Mouse (Mus musculus) CD4-positive, CD25-positive, alpha-beta regulatory T cell, adult 2 months (primary cell): ENCODE data around the gene Psmd8.

Source experiments
- DNase-seq: peaks from one replicate; pipeline ENCODE4 v3.0.0-alpha.2; 2012; ENCODE audit warnings: low read depth, low spot score

Psmd8 gene

GRCm38 (mm10) chr7:29137429-29137828, 43.1 kb downstream of the Psmd8 start:
- DNase-seq: no peak

GRCm38 (mm10) chr7:29134693-29135386, 45.7 kb downstream of the Psmd8 start, which contains the start of gene Rasgrp4:
Gene Rasgrp4 (plus strand): TSS chr7:29134851.
- peak; percentile 90 for DNase-seq

GRCm38 (mm10) chr7:29134230-29134629, 46.3 kb downstream of the Psmd8 start:
- DNase-seq: no peak

GRCm38 (mm10) chr7:29128725-29129124, 51.8 kb downstream of the Psmd8 start:
- peak; percentile 63 for DNase-seq

GRCm38 (mm10) chr7:29126173-29126915, 54.2 kb downstream of the Psmd8 start:
- DNase-seq: peak; percentile 88

DNA sequence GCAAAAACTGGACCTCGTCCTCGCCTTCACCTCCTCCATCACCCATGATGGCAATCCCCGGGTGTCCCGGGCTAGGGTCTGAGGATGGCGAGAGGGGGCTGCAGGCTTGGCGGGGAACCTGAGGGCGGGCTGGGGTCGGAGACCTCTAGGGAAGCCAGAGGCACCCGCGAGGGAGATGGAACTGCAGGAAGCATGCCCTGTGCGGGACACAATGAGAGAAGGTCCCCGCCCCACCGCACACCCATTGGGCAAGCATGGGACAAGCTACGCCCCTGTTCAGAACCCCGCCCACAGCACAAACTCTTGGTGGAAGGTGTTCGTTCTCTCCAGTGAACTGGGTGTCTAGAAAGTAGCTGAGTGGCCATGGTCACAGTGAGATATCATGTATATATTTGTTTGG, 55.5 kb downstream of the Psmd8 start, which contains the start of gene Ryr1:
Gene Ryr1, minus strand, starts transcription at position 210 of the 400 bp plus-strand sequence.
- DNase-seq: peak; percentile 63
